Mouse (Mus musculus) liver, embryonic 13.5 days (tissue): ENCODE data around the gene Chchd6. TPM values are rescaled to one million over a fixed set of nuclear protein-coding genes. Genes with fewer than 3 reads are reported as not detected.
A peak's percentile ranks its signal among the peaks of the same experiment; 100 is the strongest.

Source experiments
- ATAC-seq: fragments of 200-750 bp; cut with Nextera tagmentation; 2 replicates; pipeline ENCODE4 v1.8.0; 2017; ENCODE audit warnings: low read depth, mild to moderate bottlenecking, moderate number of reproducible peaks, moderate library complexity
- DNase-seq: peaks from one replicate; pipeline ENCODE4 v3.0.0; 2022
- H3K27ac ChIP-seq: fragments of 300-500 bp; sonication (generic); 2 replicates; pipeline ENCODE4 v1.5.1; 2015; ENCODE audit warnings: moderate library complexity, mild to moderate bottlenecking, inconsistent platforms
- H3K27me3 ChIP-seq: fragments of 300-500 bp; sonication (generic); 2 replicates; pipeline ENCODE4 v1.6.1; 2015; ENCODE audit warnings: mild to moderate bottlenecking, inconsistent platforms
- H3K36me3 ChIP-seq: fragments of 300-500 bp; sonication (generic); 2 replicates; pipeline ENCODE4 v1.6.1; 2015; ENCODE audit warnings: mild to moderate bottlenecking, inconsistent platforms
- H3K4me1 ChIP-seq: fragments of 300-500 bp; sonication (generic); replicated peaks from 2 replicates; pipeline ENCODE4 v1.6.1; 2015; ENCODE audit warnings: inconsistent platforms
- H3K4me2 ChIP-seq: fragments of 300-500 bp; sonication (generic); 2 replicates; pipeline ENCODE4 v1.6.1; 2015; ENCODE audit warnings: inconsistent platforms, mild to moderate bottlenecking, moderate library complexity
- H3K4me3 ChIP-seq: fragments of 300-500 bp; sonication (generic); replicated peaks from 2 replicates; pipeline ENCODE4 v1.5.1; 2015; ENCODE audit warnings: mild to moderate bottlenecking, inconsistent platforms
- H3K9ac ChIP-seq: fragments of 300-500 bp; sonication (generic); 2 replicates; pipeline ENCODE4 v1.6.1; 2015; ENCODE audit warnings: mild to moderate bottlenecking, inconsistent platforms
- H3K9me3 ChIP-seq: fragments of 300-500 bp; sonication (generic); replicated peaks from 2 replicates; pipeline ENCODE4 v1.6.1; 2016; ENCODE audit warnings: inconsistent platforms
- WGBS: fragments of 180-500 bp; shearing (Covaris S2); methylation state at CpG from one replicate; pipeline ENCODE4 v1.1.7; 2015; ENCODE audit not compliant: insufficient replicate concordance; 5-methylcytosine and 5-hydroxymethylcytosine counted together
- polyA plus RNA-seq: library from polyadenylated mRNA; unstranded; fragments of >200 nt; fragmentation: Nextera tagmentation; extraction: Ambion mirVana; gene quantifications from 2 replicates; pipeline ENCODE4 v1.2.1, GENCODE M21; 2015

Gene Chchd6
- polyA plus RNA-seq, 1 experiment from 2014 or later = 19.6 TPM

GRCm38 (mm10) chr6:89351441-89352137 lies 243.9 kb downstream of the Chchd6 start:
- no peak overlapping the region for H3K4me3 ChIP-seq

GRCm38 (mm10) chr6:89350520-89350919 lies 244.9 kb downstream of the Chchd6 start:
- no peak overlapping the region for H3K4me3 ChIP-seq
- peaks cover 10% of the 10 kb centered on the region for H3K4me1 ChIP-seq
- ATAC-seq = no peak
- no peaks in the 10 kb centered on the region for H3K9me3 ChIP-seq
- H3K4me2 ChIP-seq = no peak overlapping the region
- peaks cover 14% of the 10 kb centered on the region for H3K36me3 ChIP-seq
- H3K27me3 ChIP-seq = no peaks in the 10 kb centered on the region
- 71% methylated on average over 2 of the region's 2 CpGs for WGBS
- no peak overlapping the region for H3K9ac ChIP-seq
- H3K27ac ChIP-seq = no peak overlapping the region
- DNase-seq = no peak

More at GRCm38 (mm10) chr6:89351441-89352137, 243.9 kb downstream of the Chchd6 start:
- 73% methylated on average over 5 of the region's 5 CpGs for WGBS
- no peaks in the 10 kb centered on the region for H3K9me3 ChIP-seq
- ATAC-seq (no peak), DNase-seq (no peak)
- H3K27ac ChIP-seq = no peak overlapping the region
- H3K27me3 ChIP-seq = no peaks in the 10 kb centered on the region
- no peak overlapping the region for H3K4me2 ChIP-seq
- H3K36me3 ChIP-seq = peaks cover 14% of the 10 kb centered on the region
- no peak overlapping the region for H3K9ac ChIP-seq
- peaks cover 6% of the 10 kb centered on the region; the same call in 1 of the 2 replicates for H3K4me1 ChIP-seq

- 29% methylated on average over 1 of the region's 1 CpGs for WGBS
- H3K36me3 ChIP-seq = peaks cover 14% of the 10 kb centered on the region
- ATAC-seq (no peak), DNase-seq (no peak)
- H3K9me3 ChIP-seq = no peaks in the 10 kb centered on the region
- H3K4me2 ChIP-seq = no peak overlapping the region
- peaks cover 15% of the 10 kb centered on the region for H3K4me1 ChIP-seq
- no peak overlapping the region for H3K9ac ChIP-seq
- no peak overlapping the region for H3K27ac ChIP-seq
- H3K4me3 ChIP-seq = no peak overlapping the region
- no peaks in the 10 kb centered on the region for H3K27me3 ChIP-seq
Observed at GRCm38 (mm10) chr6:89350037-89350515, 245.4 kb downstream of the Chchd6 start.

- H3K36me3 ChIP-seq = peaks cover 2% of the 10 kb centered on the region; the same call in 1 of the 2 replicates
- no peaks in the 10 kb centered on the region for H3K27me3 ChIP-seq
- no peak overlapping the region for H3K27ac ChIP-seq
- no peak overlapping the region for H3K9ac ChIP-seq
- peaks cover 21% of the 10 kb centered on the region for H3K4me1 ChIP-seq
- ATAC-seq = no peak
- DNase-seq = no peak
- WGBS = 79% methylated on average over 9 of the region's 9 CpGs
- no peaks in the 10 kb centered on the region for H3K9me3 ChIP-seq
- H3K4me2 ChIP-seq = no peak overlapping the region
- no peak overlapping the region for H3K4me3 ChIP-seq
Observed at GRCm38 (mm10) chr6:89348363-89348762, 247.1 kb downstream of the Chchd6 start.

GRCm38 (mm10) chr6:89347792-89348191 lies 247.7 kb downstream of the Chchd6 start:
- DNase-seq = no peak
- 50% methylated on average over 1 of the region's 1 CpGs for WGBS
- no peak overlapping the region for H3K9ac ChIP-seq
- H3K27me3 ChIP-seq = no peaks in the 10 kb centered on the region
- no peaks in the 10 kb centered on the region for H3K9me3 ChIP-seq
- H3K4me1 ChIP-seq = peaks cover 21% of the 10 kb centered on the region
- H3K4me2 ChIP-seq = no peak overlapping the region
- no peak overlapping the region for H3K4me3 ChIP-seq
- no peak overlapping the region for H3K27ac ChIP-seq
- ATAC-seq = no peak
- H3K36me3 ChIP-seq = peaks cover 3% of the 10 kb centered on the region; the same call in 1 of the 2 replicates

- no peak for ATAC-seq
- Histone ChIP-seq H3K27me3 (no peaks in the 10 kb centered on the region), H3K36me3 (peaks cover 15% of the 10 kb centered on the region; the same call in 1 of the 2 replicates), H3K4me2 (no peak overlapping the region), H3K9ac (no peak overlapping the region), H3K4me3 (no peak overlapping the region), H3K9me3 (no peaks in the 10 kb centered on the region), H3K27ac (no peak overlapping the region), H3K4me1 (peaks cover 21% of the 10 kb centered on the region)
- WGBS = 83% methylated on average over 1 of the region's 1 CpGs
- DNase-seq = no peak
Observed at GRCm38 (mm10) chr6:89345855-89346254, 249.6 kb downstream of the Chchd6 start.

- peaks cover 15% of the 10 kb centered on the region; the same call in 1 of the 2 replicates for H3K36me3 ChIP-seq
- H3K4me2 ChIP-seq = no peak overlapping the region
- no peak overlapping the region for H3K4me3 ChIP-seq
- no peak for ATAC-seq
- H3K27ac ChIP-seq = 0 out of 2 replicates have a peak overlapping the region, but pooled peaks have one; percentile 39
- no peaks in the 10 kb centered on the region for H3K27me3 ChIP-seq
- WGBS = 63% methylated on average over 3 of the region's 3 CpGs
- no peaks in the 10 kb centered on the region for H3K9me3 ChIP-seq
- peaks cover 19% of the 10 kb centered on the region for H3K4me1 ChIP-seq
- no peak overlapping the region for H3K9ac ChIP-seq
- no peak for DNase-seq
Observed at GRCm38 (mm10) chr6:89345486-89345785, 250.0 kb downstream of the Chchd6 start.

- H3K9ac ChIP-seq = no peak overlapping the region
- no peak overlapping the region for H3K4me2 ChIP-seq
- H3K27me3 ChIP-seq = no peaks in the 10 kb centered on the region
- H3K4me3 ChIP-seq = no peak overlapping the region
- H3K27ac ChIP-seq = 0 out of 2 replicates have a peak overlapping the region, but pooled peaks have one; percentile 39
- peak; percentile 61 for ATAC-seq
- DNase-seq = no peak
- H3K9me3 ChIP-seq = no peaks in the 10 kb centered on the region
- H3K4me1 ChIP-seq = peaks cover 15% of the 10 kb centered on the region
- H3K36me3 ChIP-seq = peaks cover 18% of the 10 kb centered on the region; the same call in 1 of the 2 replicates
- 39% methylated on average over 10 of the region's 10 CpGs for WGBS
Observed at GRCm38 (mm10) chr6:89344613-89345485, 250.6 kb downstream of the Chchd6 start.

- DNase-seq (no peak), ATAC-seq (no peak)
- Histone ChIP-seq H3K27ac (no peak overlapping the region), H3K9ac (no peak overlapping the region), H3K4me2 (no peak overlapping the region), H3K36me3 (peaks cover 33% of the 10 kb centered on the region; the same call in 1 of the 2 replicates), H3K4me3 (no peak overlapping the region), H3K4me1 (peaks cover 15% of the 10 kb centered on the region), H3K27me3 (no peaks in the 10 kb centered on the region), H3K9me3 (no peaks in the 10 kb centered on the region)
- 78% methylated on average over 4 of the region's 4 CpGs for WGBS
Observed at GRCm38 (mm10) chr6:89341981-89342380, 253.5 kb downstream of the Chchd6 start.

- ATAC-seq = no peak
- Histone ChIP-seq H3K36me3 (peaks cover 40% of the 10 kb centered on the region; the same call in 1 of the 2 replicates), H3K4me2 (no peak overlapping the region), H3K9me3 (no peaks in the 10 kb centered on the region), H3K4me1 (peaks cover 3% of the 10 kb centered on the region; the same call in 1 of the 2 replicates), H3K27ac (no peak overlapping the region), H3K27me3 (no peaks in the 10 kb centered on the region), H3K4me3 (no peak overlapping the region), H3K9ac (no peak overlapping the region)
- WGBS = 57% methylated on average over 2 of the region's 2 CpGs
- DNase-seq = no peak
Observed at GRCm38 (mm10) chr6:89339447-89339846, 256.0 kb downstream of the Chchd6 start.

- Histone ChIP-seq H3K9ac (no peak overlapping the region), H3K27me3 (no peaks in the 10 kb centered on the region), H3K9me3 (no peaks in the 10 kb centered on the region), H3K4me3 (no peak overlapping the region), H3K4me1 (no peaks in the 10 kb centered on the region), H3K4me2 (no peak overlapping the region), H3K27ac (no peak overlapping the region), H3K36me3 (peaks cover 40% of the 10 kb centered on the region; the same call in 1 of the 2 replicates)
- 79% methylated on average over 8 of the region's 8 CpGs for WGBS
- DNase-seq = no peak
- ATAC-seq = no peak
Observed at GRCm38 (mm10) chr6:89338733-89339132, 256.7 kb downstream of the Chchd6 start.
